Mouse (Mus musculus): ENCODE results near the gene Zdhhc7. TPM values are rescaled to one million over a fixed set of nuclear protein-coding genes. Genes with fewer than 3 reads are reported as not detected.

The Zdhhc7 gene
- polyA plus RNA-seq, 1 experiment from 2014 or later: 33.0 TPM

DNA sequence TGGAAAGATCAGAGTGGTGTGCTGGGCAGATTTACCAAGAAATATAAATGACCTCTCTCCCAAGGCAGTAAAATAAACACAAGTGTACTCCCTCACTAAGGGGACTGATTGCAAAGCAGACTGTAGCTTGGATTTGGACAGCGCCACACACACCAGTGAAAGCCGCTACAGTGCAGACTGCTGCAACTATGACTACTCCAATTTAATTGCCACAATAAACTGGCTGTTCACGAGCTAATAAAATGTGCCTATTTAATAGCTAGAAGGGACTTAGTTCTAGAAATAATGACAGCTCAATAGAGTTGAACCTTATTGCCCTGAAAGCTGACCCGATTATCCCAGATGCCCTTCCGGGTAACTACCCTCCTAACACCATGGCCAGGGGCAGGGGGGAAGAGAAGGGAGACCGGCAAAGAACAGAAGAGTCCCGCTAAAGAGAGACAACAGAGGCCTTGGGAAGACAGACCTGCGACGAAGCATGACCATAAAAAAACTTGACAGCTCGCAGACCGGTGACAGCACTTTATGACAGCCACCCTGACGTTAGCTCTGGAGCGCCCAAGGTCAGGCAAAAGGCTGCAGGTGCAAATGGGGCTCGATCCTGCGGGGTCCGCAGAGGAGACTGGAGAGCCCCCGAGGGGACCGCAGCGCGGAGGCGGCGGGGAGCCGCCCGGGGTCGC, 754 bp downstream of the Zdhhc7 start:
- 7% methylated on average over 15 of the region's 25 CpGs for WGBS
- DNase-seq (ENCODE audit: low spot score) (no peak), ATAC-seq (no peak)
- H3K9ac ChIP-seq (replicated peaks; ENCODE audit: low read depth): peak overlapping the region; percentile 62
- H3K36me3 ChIP-seq (ENCODE audit: insufficient read depth, low read length): no peaks in the 10 kb centered on the region
- no peaks in the 10 kb centered on the region for H3K27me3 ChIP-seq (replicated peaks; ENCODE audit: insufficient read depth, low read length)
- no peaks in the 10 kb centered on the region for H3K9me3 ChIP-seq (ENCODE audit: low read length)
- H3K4me2 ChIP-seq (replicated peaks; ENCODE audit: low read depth, low read length): peak overlapping the region; percentile 90
- H3K4me3 ChIP-seq (ENCODE audit: low read depth, low read length): peak overlapping the region; percentile 62
- H3K4me1 ChIP-seq (ENCODE audit: insufficient read depth, low read depth, low read length): peaks cover 6% of the 10 kb centered on the region; the same call in 1 of the 2 replicates
- TF ChIP-seq CTCF (IDR thresholded peaks at IDR 0.05): no peak
- no peak for TF ChIP-seq EP300 (IDR thresholded peaks at IDR 0.05)
- H3K27ac ChIP-seq (ENCODE audit: low read length): peak overlapping the region; percentile 93

DNA sequence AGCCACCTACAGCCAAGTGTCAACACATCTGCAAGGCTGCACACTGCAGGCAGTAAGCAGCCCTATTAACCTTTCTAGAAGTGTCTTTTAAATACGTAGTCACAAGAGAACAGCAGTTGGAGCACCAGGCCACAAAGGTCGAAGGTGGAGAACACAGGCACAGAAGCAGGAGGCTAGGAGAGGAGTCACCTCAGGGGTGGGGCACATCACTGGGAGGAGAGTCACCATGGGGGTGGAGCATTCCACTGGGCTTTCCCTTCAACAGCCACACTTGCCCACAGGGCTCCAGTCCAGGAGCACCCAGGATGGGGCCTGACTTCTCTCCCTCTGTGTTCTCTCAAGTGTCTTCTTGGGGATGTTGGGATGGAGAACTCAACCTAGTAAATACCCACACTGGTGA, 4.8 kb downstream of the Zdhhc7 start:
- WGBS: 59% methylated on average over 2 of the region's 2 CpGs
- no peak overlapping the region for H3K27ac ChIP-seq (ENCODE audit: low read length)
- no peaks in the 10 kb centered on the region for H3K27me3 ChIP-seq (replicated peaks; ENCODE audit: insufficient read depth, low read length)
- H3K4me2 ChIP-seq (replicated peaks; ENCODE audit: low read depth, low read length): no peak overlapping the region
- H3K36me3 ChIP-seq (ENCODE audit: insufficient read depth, low read length): no peaks in the 10 kb centered on the region
- H3K4me3 ChIP-seq (ENCODE audit: low read depth, low read length): no peak overlapping the region
- DNase-seq (ENCODE audit: low spot score) (no peak), ATAC-seq (peak; percentile 10; the same call in 1 of the 2 replicates)
- H3K4me1 ChIP-seq (ENCODE audit: insufficient read depth, low read depth, low read length): 0 out of 2 replicates have a peak, but pooled peaks cover 6% of the 10 kb centered on the region
- no peak overlapping the region for H3K9ac ChIP-seq (replicated peaks; ENCODE audit: low read depth)
- TF ChIP-seq EP300 (IDR thresholded peaks at IDR 0.05) (no peak), CTCF (IDR thresholded peaks at IDR 0.05) (no peak)
- H3K9me3 ChIP-seq (ENCODE audit: low read length): no peaks in the 10 kb centered on the region

DNA sequence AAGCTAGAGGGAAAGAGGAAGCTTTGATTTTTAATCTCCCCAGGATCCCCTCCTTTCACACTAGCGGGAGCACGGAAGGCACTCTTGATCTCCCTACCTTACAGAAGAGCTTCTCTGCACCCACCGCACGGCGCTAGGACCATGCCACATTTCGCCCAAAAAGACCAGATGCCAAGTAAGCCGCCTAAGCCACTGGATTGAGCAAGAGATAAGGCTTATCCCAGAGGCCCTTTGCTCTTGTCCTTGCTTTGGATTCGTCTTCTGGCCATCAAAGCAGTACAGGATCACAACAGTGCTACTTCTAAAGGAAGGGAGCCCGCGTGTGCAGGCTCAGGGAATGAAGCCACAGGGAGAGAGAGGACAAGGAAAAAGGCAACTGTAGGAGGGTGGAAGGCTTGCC, 6.5 kb downstream of the Zdhhc7 start:
- ATAC-seq: no peak
- Histone ChIP-seq H3K27ac (ENCODE audit: low read length) (no peak overlapping the region), H3K36me3 (ENCODE audit: insufficient read depth, low read length) (no peaks in the 10 kb centered on the region), H3K4me2 (replicated peaks; ENCODE audit: low read depth, low read length) (no peak overlapping the region), H3K9ac (replicated peaks; ENCODE audit: low read depth) (no peak overlapping the region), H3K4me3 (ENCODE audit: low read depth, low read length) (no peak overlapping the region), H3K27me3 (replicated peaks; ENCODE audit: insufficient read depth, low read length) (no peaks in the 10 kb centered on the region), H3K9me3 (ENCODE audit: low read length) (no peaks in the 10 kb centered on the region), H3K4me1 (ENCODE audit: insufficient read depth, low read depth, low read length) (no peaks in the 10 kb centered on the region)
- no peak for DNase-seq (ENCODE audit: low spot score)
- WGBS: 84% methylated on average over 10 of the region's 10 CpGs
- TF ChIP-seq CTCF (IDR thresholded peaks at IDR 0.05) (no peak), EP300 (IDR thresholded peaks at IDR 0.05) (no peak)

DNA sequence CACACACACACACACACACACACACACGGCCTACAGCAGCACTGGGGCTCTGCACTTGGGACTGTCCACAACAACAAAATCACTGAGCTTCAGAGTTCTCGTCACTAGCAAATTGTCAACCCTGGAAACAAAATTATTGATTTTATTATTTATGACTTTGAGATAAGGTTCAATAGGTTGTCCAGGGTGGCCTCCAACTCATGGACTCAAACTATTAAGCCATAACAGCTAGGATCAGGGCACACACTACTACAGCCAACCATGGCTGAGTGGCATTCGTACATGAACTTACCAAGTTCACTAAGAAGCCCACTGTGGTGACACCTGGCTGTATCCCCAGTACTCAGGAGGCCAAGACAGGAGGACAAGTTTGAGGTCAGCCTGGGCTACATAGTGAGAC, 8.2 kb downstream of the Zdhhc7 start:
- Histone ChIP-seq H3K4me1 (ENCODE audit: insufficient read depth, low read depth, low read length) (no peaks in the 10 kb centered on the region), H3K4me3 (ENCODE audit: low read depth, low read length) (no peak overlapping the region), H3K9ac (replicated peaks; ENCODE audit: low read depth) (no peak overlapping the region), H3K36me3 (ENCODE audit: insufficient read depth, low read length) (0 out of 2 replicates have a peak, but pooled peaks cover 6% of the 10 kb centered on the region), H3K9me3 (ENCODE audit: low read length) (no peaks in the 10 kb centered on the region), H3K4me2 (replicated peaks; ENCODE audit: low read depth, low read length) (no peak overlapping the region), H3K27me3 (replicated peaks; ENCODE audit: insufficient read depth, low read length) (no peaks in the 10 kb centered on the region), H3K27ac (ENCODE audit: low read length) (no peak overlapping the region)
- 85% methylated on average over 3 of the region's 3 CpGs for WGBS
- DNase-seq (ENCODE audit: low spot score): no peak
- no peak for TF ChIP-seq CTCF (IDR thresholded peaks at IDR 0.05)
- TF ChIP-seq EP300 (IDR thresholded peaks at IDR 0.05): no peak
- ATAC-seq: no peak

DNA sequence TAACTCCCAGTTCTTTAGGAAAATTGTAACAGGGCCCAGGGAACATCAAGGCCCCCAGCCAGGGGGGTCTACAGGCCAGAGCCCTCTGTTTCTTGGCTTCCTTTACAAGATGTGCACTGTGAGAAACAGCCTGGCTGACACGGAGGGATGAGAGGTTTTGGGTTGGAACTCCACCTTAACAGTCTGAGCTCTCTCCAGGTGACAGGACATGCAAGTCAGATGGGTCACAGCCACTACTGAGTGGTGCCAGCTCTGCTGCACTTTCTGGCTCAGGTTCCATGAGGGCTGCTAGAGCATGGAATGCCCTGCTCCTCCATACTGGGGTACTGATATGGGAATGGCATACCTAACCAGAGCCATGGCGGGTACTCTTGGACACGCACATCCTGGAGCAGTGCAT, 10.2 kb downstream of the Zdhhc7 start:
- no peaks in the 10 kb centered on the region for H3K4me1 ChIP-seq (ENCODE audit: insufficient read depth, low read depth, low read length)
- WGBS: 97% methylated on average over 3 of the region's 3 CpGs
- no peak overlapping the region for H3K27ac ChIP-seq (ENCODE audit: low read length)
- no peak for ATAC-seq
- H3K27me3 ChIP-seq (replicated peaks; ENCODE audit: insufficient read depth, low read length): no peaks in the 10 kb centered on the region
- peaks cover 25% of the 10 kb centered on the region for H3K36me3 ChIP-seq (ENCODE audit: insufficient read depth, low read length)
- no peak overlapping the region for H3K9ac ChIP-seq (replicated peaks; ENCODE audit: low read depth)
- H3K9me3 ChIP-seq (ENCODE audit: low read length): no peaks in the 10 kb centered on the region
- no peak overlapping the region for H3K4me3 ChIP-seq (ENCODE audit: low read depth, low read length)
- DNase-seq (ENCODE audit: low spot score): no peak
- no peak for TF ChIP-seq CTCF (IDR thresholded peaks at IDR 0.05)
- TF ChIP-seq EP300 (IDR thresholded peaks at IDR 0.05): no peak
- no peak overlapping the region for H3K4me2 ChIP-seq (replicated peaks; ENCODE audit: low read depth, low read length)

DNA sequence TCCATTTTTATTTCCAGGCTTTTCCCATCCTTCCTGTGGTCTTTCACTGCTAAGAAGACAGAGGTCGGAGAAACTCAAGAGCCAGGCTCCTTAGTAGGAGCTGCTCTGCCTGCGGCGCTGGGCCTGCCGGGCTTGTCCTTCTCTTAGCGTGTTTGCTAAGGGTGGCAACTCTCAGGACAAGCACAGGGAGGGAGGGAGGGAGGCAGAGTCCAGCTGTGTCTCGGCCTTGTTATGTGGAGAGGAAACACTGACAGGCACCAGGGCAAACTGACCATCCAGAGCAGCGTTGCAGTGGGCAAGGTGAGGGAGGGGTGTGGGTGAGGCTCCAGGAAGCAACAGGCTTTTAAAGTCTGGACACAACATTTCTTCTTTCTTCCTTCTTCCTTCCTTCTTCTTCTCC, 11.8 kb downstream of the Zdhhc7 start:
- no peak overlapping the region for H3K27ac ChIP-seq (ENCODE audit: low read length)
- DNase-seq (ENCODE audit: low spot score) (peak; percentile 46), ATAC-seq (peak; percentile 84)
- TF ChIP-seq EP300 (IDR thresholded peaks at IDR 0.05) (no peak), CTCF (IDR thresholded peaks at IDR 0.05) (no peak)
- H3K4me3 ChIP-seq (ENCODE audit: low read depth, low read length): no peak overlapping the region
- no peaks in the 10 kb centered on the region for H3K4me1 ChIP-seq (ENCODE audit: insufficient read depth, low read depth, low read length)
- no peaks in the 10 kb centered on the region for H3K27me3 ChIP-seq (replicated peaks; ENCODE audit: insufficient read depth, low read length)
- H3K9me3 ChIP-seq (ENCODE audit: low read length): no peaks in the 10 kb centered on the region
- no peak overlapping the region for H3K9ac ChIP-seq (replicated peaks; ENCODE audit: low read depth)
- H3K4me2 ChIP-seq (replicated peaks; ENCODE audit: low read depth, low read length): no peak overlapping the region
- WGBS: 44% methylated on average over 7 of the region's 7 CpGs
- H3K36me3 ChIP-seq (ENCODE audit: insufficient read depth, low read length): peaks cover 40% of the 10 kb centered on the region

Measured in lung, postnatal 0 days (tissue).